Mouse (Mus musculus): ENCODE measurements around the gene Slc16a7. TPM values are rescaled to one million over a fixed set of nuclear protein-coding genes. Genes with fewer than 3 reads are reported as not detected.

The Slc16a7 gene
- polyA plus RNA-seq, 1 experiment from 2014 or later, result 15.4 TPM

DNA sequence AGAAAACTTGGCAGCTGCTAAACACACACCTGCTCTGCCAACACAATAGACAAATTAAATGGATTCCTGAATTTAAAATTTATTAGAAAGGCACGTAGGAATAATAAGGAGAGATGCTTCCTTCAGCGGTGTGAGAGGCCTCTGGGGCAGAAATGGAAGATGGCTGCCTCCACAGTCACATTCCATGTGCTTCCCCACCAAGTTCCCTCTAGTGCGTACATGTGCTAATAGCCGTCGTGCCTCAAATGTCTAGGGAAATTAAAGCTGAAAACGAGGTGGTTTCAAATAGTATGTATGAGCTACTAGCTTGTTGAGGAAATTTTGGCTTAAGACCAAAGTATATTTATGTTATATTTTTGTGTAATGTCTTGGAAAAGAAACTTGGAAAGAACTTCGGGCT lies 36.5 kb downstream of the Slc16a7 start:
- TF ChIP-seq CTCF (IDR thresholded peaks at IDR 0.05; ENCODE audit: low read depth) (no peak), EP300 (optimal IDR thresholded peaks at IDR 0.05) (no peak)
- H3K36me3 ChIP-seq (ENCODE audit: control insufficient read depth, insufficient read depth, low read length), result no peaks in the 10 kb centered on the region
- 67% methylated on average over 7 of the region's 7 CpGs for WGBS
- ATAC-seq (ENCODE audit: low FRiP score, low TSS enrichment) (no peak), DNase-seq (ENCODE audit: low spot score) (no peak)
- H3K27me3 ChIP-seq (ENCODE audit: control insufficient read depth, insufficient read depth, low read length), result no peaks in the 10 kb centered on the region
- no peak overlapping the region for H3K9ac ChIP-seq (ENCODE audit: low read length)
- no peak overlapping the region for H3K27ac ChIP-seq (replicated peaks)
- H3K9me3 ChIP-seq (ENCODE audit: control insufficient read depth, low read length), result no peaks in the 10 kb centered on the region
- no peak overlapping the region for H3K4me3 ChIP-seq (ENCODE audit: low read depth, low read length)
- H3K4me2 ChIP-seq (replicated peaks; ENCODE audit: low read depth), result no peak overlapping the region
- H3K4me1 ChIP-seq (replicated peaks; ENCODE audit: control insufficient read depth, insufficient read depth), result no peaks in the 10 kb centered on the region

DNA sequence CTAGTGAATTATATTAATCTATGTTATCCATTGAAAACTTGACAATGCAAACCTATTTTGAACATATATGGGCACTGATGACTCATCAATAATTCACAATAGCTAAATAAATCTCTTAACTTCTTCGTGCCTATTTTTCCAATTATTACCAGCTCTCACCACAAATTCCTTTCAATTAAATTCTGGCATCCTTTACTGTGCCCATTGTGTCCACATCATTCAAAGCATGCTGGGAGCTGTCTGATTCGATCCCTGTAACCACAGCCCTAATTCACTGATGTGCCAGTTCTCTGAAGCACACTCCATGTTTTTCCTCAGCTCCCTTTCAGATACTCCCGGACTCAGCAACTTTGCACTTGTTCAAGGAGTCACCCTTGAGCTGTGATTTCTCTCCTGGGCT lies 41.1 kb downstream of the Slc16a7 start:
- WGBS, result 64% methylated on average over 3 of the region's 3 CpGs
- Histone ChIP-seq H3K9ac (ENCODE audit: low read length) (no peak overlapping the region), H3K36me3 (ENCODE audit: control insufficient read depth, insufficient read depth, low read length) (no peaks in the 10 kb centered on the region), H3K4me3 (ENCODE audit: low read depth, low read length) (no peak overlapping the region), H3K27ac (replicated peaks) (no peak overlapping the region), H3K9me3 (ENCODE audit: control insufficient read depth, low read length) (no peaks in the 10 kb centered on the region), H3K4me2 (replicated peaks; ENCODE audit: low read depth) (no peak overlapping the region), H3K27me3 (ENCODE audit: control insufficient read depth, insufficient read depth, low read length) (no peaks in the 10 kb centered on the region), H3K4me1 (replicated peaks; ENCODE audit: control insufficient read depth, insufficient read depth) (no peaks in the 10 kb centered on the region)
- ATAC-seq (ENCODE audit: low FRiP score, low TSS enrichment) (no peak), DNase-seq (ENCODE audit: low spot score) (no peak)
- TF ChIP-seq CTCF (IDR thresholded peaks at IDR 0.05; ENCODE audit: low read depth) (no peak), EP300 (optimal IDR thresholded peaks at IDR 0.05) (no peak)

DNA sequence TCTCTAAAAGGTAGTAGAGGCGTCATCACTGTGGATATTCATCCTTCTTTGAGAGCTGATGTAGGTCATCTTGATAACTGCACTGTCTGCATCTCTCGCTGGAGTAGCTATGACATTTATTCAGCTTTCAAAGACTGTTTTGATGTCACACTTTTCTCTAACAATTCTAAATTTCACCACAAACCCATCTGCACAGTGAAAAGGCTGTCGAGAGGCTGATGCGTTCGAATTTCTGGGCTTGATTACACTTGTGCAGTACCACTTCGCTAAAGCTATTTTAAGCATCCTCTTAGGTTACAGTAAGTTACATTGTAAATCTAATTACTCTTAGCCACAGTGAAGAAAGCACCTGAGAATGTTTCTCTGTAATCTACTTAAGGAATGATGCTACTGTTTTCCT lies 42.1 kb downstream of the Slc16a7 start:
- H3K4me2 ChIP-seq (replicated peaks; ENCODE audit: low read depth), result no peak overlapping the region
- ATAC-seq (ENCODE audit: low FRiP score, low TSS enrichment) (no peak), DNase-seq (ENCODE audit: low spot score) (no peak)
- no peak overlapping the region for H3K27ac ChIP-seq (replicated peaks)
- no peaks in the 10 kb centered on the region for H3K9me3 ChIP-seq (ENCODE audit: control insufficient read depth, low read length)
- H3K27me3 ChIP-seq (ENCODE audit: control insufficient read depth, insufficient read depth, low read length), result no peaks in the 10 kb centered on the region
- 84% methylated on average over 6 of the region's 6 CpGs for WGBS
- no peaks in the 10 kb centered on the region for H3K4me1 ChIP-seq (replicated peaks; ENCODE audit: control insufficient read depth, insufficient read depth)
- no peak overlapping the region for H3K4me3 ChIP-seq (ENCODE audit: low read depth, low read length)
- TF ChIP-seq EP300 (optimal IDR thresholded peaks at IDR 0.05) (no peak), CTCF (IDR thresholded peaks at IDR 0.05; ENCODE audit: low read depth) (no peak)
- H3K36me3 ChIP-seq (ENCODE audit: control insufficient read depth, insufficient read depth, low read length), result no peaks in the 10 kb centered on the region
- no peak overlapping the region for H3K9ac ChIP-seq (ENCODE audit: low read length)

DNA sequence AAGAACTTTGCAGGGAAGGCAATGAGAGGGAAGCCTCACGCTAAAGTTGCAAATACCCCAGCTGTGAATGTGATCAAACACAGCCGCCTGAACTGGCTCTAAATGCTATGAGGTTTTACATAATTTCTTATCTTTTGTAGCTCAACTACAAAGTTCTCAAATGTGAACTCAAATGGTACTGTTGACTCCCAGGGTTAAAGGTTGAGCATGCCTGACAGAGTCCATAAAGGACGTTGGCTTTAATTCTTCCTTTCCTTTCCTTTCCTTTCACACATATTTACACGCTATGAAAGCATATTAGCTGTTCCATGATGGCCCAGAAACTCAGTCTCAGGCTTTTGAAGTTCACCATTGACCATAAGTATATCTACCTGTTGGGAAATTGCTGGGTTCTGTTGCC lies 42.9 kb downstream of the Slc16a7 start:
- Histone ChIP-seq H3K27me3 (ENCODE audit: control insufficient read depth, insufficient read depth, low read length) (no peaks in the 10 kb centered on the region), H3K4me1 (replicated peaks; ENCODE audit: control insufficient read depth, insufficient read depth) (no peaks in the 10 kb centered on the region), H3K4me2 (replicated peaks; ENCODE audit: low read depth) (no peak overlapping the region), H3K27ac (replicated peaks) (no peak overlapping the region), H3K36me3 (ENCODE audit: control insufficient read depth, insufficient read depth, low read length) (no peaks in the 10 kb centered on the region), H3K4me3 (ENCODE audit: low read depth, low read length) (no peak overlapping the region), H3K9me3 (ENCODE audit: control insufficient read depth, low read length) (no peaks in the 10 kb centered on the region), H3K9ac (ENCODE audit: low read length) (no peak overlapping the region)
- no peak for DNase-seq (ENCODE audit: low spot score)
- ATAC-seq (ENCODE audit: low FRiP score, low TSS enrichment), result peak; percentile 45; the same call in 1 of the 2 replicates
- WGBS, result 67% methylated on average over 4 of the region's 4 CpGs
- no peak for TF ChIP-seq CTCF (IDR thresholded peaks at IDR 0.05; ENCODE audit: low read depth)

DNA sequence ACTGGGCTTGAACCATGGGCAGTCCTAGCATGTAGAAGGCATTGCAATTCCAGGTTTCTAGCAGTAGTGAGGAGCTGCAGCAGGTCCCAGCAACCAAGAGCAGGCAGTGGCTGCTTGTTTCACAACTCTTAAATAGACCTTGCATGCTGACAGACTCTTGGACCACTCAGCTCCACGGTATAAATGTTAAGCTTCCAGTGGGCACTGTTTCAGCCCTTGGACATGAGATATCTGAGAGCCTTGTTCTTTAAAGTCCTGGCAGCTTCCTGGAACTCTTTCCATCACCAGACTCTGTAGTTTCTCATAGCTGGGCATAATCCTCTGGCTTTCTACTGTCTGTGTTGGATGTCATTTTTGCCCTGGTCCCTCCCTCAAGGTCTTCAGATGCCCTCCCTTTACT lies 43.7 kb downstream of the Slc16a7 start:
- no peak for TF ChIP-seq CTCF (IDR thresholded peaks at IDR 0.05; ENCODE audit: low read depth)
- no peak for TF ChIP-seq EP300 (optimal IDR thresholded peaks at IDR 0.05)
- 79% methylated on average over 1 of the region's 1 CpGs for WGBS
- H3K27me3 ChIP-seq (ENCODE audit: control insufficient read depth, insufficient read depth, low read length), result no peaks in the 10 kb centered on the region

DNA sequence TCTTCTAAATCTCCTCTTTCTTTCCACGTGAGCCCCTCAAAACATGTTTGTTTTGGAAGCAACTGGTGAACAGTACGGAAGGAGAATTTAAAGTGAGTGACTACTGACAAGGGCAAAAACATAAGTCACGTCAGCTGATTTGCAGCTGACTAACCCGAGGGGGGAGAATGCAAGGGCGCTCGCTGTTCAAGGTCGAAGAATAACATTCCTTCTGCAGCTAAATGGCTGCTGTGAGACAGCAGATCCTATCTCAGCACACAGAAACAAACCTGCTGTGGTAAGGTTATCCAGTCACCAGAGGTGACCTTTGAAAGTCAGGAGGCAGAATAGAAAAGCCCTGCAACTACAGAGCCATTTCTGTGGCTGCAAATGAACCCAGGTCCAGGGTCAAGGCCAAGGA lies 47.1 kb downstream of the Slc16a7 start:
- TF ChIP-seq CTCF (IDR thresholded peaks at IDR 0.05; ENCODE audit: low read depth) (no peak), EP300 (optimal IDR thresholded peaks at IDR 0.05) (no peak)
- Histone ChIP-seq H3K4me3 (ENCODE audit: low read depth, low read length) (no peak overlapping the region), H3K4me2 (replicated peaks; ENCODE audit: low read depth) (no peak overlapping the region), H3K27me3 (ENCODE audit: control insufficient read depth, insufficient read depth, low read length) (no peaks in the 10 kb centered on the region), H3K4me1 (replicated peaks; ENCODE audit: control insufficient read depth, insufficient read depth) (no peaks in the 10 kb centered on the region), H3K27ac (replicated peaks) (no peak overlapping the region), H3K9me3 (ENCODE audit: control insufficient read depth, low read length) (no peaks in the 10 kb centered on the region), H3K9ac (ENCODE audit: low read length) (no peak overlapping the region), H3K36me3 (ENCODE audit: control insufficient read depth, insufficient read depth, low read length) (no peaks in the 10 kb centered on the region)
- 68% methylated on average over 7 of the region's 7 CpGs for WGBS
- DNase-seq (ENCODE audit: low spot score), result no peak
- ATAC-seq (ENCODE audit: low FRiP score, low TSS enrichment), result no peak

More for the DNA sequence above, 43.7 kb downstream of the Slc16a7 start:
- H3K9me3 ChIP-seq (ENCODE audit: control insufficient read depth, low read length), result no peaks in the 10 kb centered on the region
- H3K27ac ChIP-seq (replicated peaks), result no peak overlapping the region
- ATAC-seq (ENCODE audit: low FRiP score, low TSS enrichment) (no peak), DNase-seq (ENCODE audit: low spot score) (no peak)
- no peaks in the 10 kb centered on the region for H3K36me3 ChIP-seq (ENCODE audit: control insufficient read depth, insufficient read depth, low read length)
- H3K9ac ChIP-seq (ENCODE audit: low read length), result no peak overlapping the region
- no peak overlapping the region for H3K4me2 ChIP-seq (replicated peaks; ENCODE audit: low read depth)
- H3K4me3 ChIP-seq (ENCODE audit: low read depth, low read length), result no peak overlapping the region
- no peaks in the 10 kb centered on the region for H3K4me1 ChIP-seq (replicated peaks; ENCODE audit: control insufficient read depth, insufficient read depth)
